Mouse (Mus musculus) neural tube, embryonic 11.5 days (tissue): Measurements from ENCODE around the gene Ccdc110. TPM values are rescaled to one million over a fixed set of nuclear protein-coding genes. Genes with fewer than 3 reads are reported as not detected.

Source experiments
- ATAC-seq: fragments of 200-750 bp; cut with Nextera tagmentation; 2 replicates; pipeline ENCODE4 v1.8.0; 2017; ENCODE audit warnings: moderate number of reproducible peaks, mild to moderate bottlenecking, moderate TSS enrichment, moderate library complexity; ENCODE audit not compliant: insufficient read depth, low FRiP score, low TSS enrichment
- DNase-seq: peaks from one replicate; pipeline ENCODE4 v3.0.0-alpha.2; 2015; ENCODE audit warnings: low spot score
- H3K27ac ChIP-seq: fragments of 300-500 bp; sonication (generic); 2 replicates; pipeline ENCODE4 v1.5.1; 2014; ENCODE audit warnings: low read depth, mild to moderate bottlenecking, low read length
- H3K27me3 ChIP-seq: fragments of 300-500 bp; sonication (generic); 2 replicates; pipeline ENCODE4 v1.6.1; 2014; ENCODE audit warnings: mild to moderate bottlenecking, low read length, mixed read lengths; ENCODE audit not compliant: control insufficient read depth, insufficient read depth
- H3K36me3 ChIP-seq: fragments of 300-500 bp; sonication (generic); 2 replicates; pipeline ENCODE4 v1.6.1; 2014; ENCODE audit warnings: mild to moderate bottlenecking, low read length, moderate library complexity, mixed read lengths; ENCODE audit not compliant: control insufficient read depth, insufficient read depth
- H3K4me1 ChIP-seq: fragments of 300-500 bp; sonication (generic); 2 replicates; pipeline ENCODE4 v1.6.1; 2014; ENCODE audit warnings: low read length, mixed read lengths; ENCODE audit not compliant: control insufficient read depth, insufficient read depth
- H3K4me2 ChIP-seq: fragments of 300-500 bp; sonication (generic); 2 replicates; pipeline ENCODE4 v1.6.1; 2014; ENCODE audit warnings: low read depth, mild to moderate bottlenecking, moderate library complexity
- H3K4me3 ChIP-seq: fragments of 300-500 bp; sonication (generic); 2 replicates; pipeline ENCODE4 v1.5.1; 2014; ENCODE audit warnings: low read depth, low read length
- H3K9ac ChIP-seq: fragments of 300-500 bp; sonication (generic); 2 replicates; pipeline ENCODE4 v1.6.1; 2014; ENCODE audit warnings: mild to moderate bottlenecking, low read length
- H3K9me3 ChIP-seq: fragments of 300-500 bp; sonication (generic); 2 replicates; pipeline ENCODE4 v1.6.1; 2016; ENCODE audit warnings: low read length; ENCODE audit not compliant: control insufficient read depth
- WGBS: fragments of 180-500 bp; shearing (Covaris S2); extraction: QIAGEN DNeasy Blood & Tissue Kit; methylation state at CpG from one replicate; pipeline ENCODE4 v1.1.7; 2014; 5-methylcytosine and 5-hydroxymethylcytosine counted together
- polyA plus RNA-seq: library from polyadenylated mRNA; unstranded; fragments of >200 nt; fragmentation: Nextera tagmentation; extraction: Ambion mirVana; gene quantifications from 2 replicates; pipeline ENCODE4 v1.2.1, GENCODE M21; 2014

Ccdc110 gene
- polyA plus RNA-seq, 1 experiment from 2014 or later = not detected

DNA sequence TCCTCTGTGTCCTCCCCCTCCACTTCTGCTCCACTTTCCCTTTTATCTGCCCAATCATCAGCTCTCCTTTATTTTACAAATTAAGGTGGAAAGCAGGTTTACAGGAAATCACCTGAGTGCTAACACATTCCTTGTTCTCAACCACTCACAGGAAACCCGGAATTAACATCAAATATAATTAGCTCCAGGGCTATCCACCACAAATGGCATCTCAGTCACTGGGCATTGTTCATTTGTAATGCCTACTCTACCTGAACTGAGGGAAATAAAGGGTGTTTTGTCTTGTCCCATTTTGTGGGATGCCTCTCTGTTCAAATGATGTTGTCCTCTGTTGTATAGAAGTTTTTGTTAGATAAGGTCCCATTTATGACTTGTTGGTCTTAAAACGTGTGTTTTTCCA, 16.2 kb downstream of the Ccdc110 start:
- no peaks in the 10 kb centered on the region for H3K36me3 ChIP-seq
- no peaks in the 10 kb centered on the region for H3K27me3 ChIP-seq
- H3K9me3 ChIP-seq = no peaks in the 10 kb centered on the region
- no peaks in the 10 kb centered on the region for H3K4me1 ChIP-seq
- WGBS = 57% methylated on average over 2 of the region's 2 CpGs
- ATAC-seq (no peak), DNase-seq (no peak)
- no peak overlapping the region for H3K27ac ChIP-seq
- no peak overlapping the region for H3K4me2 ChIP-seq
- no peak overlapping the region for H3K9ac ChIP-seq
- H3K4me3 ChIP-seq = no peak overlapping the region

- no peaks in the 10 kb centered on the region for H3K9me3 ChIP-seq
- H3K4me1 ChIP-seq = peaks cover 7% of the 10 kb centered on the region
- no peaks in the 10 kb centered on the region for H3K36me3 ChIP-seq
- ATAC-seq = no peak
- WGBS = 94% methylated on average over 12 of the region's 12 CpGs
- H3K27ac ChIP-seq = no peak overlapping the region
- H3K4me2 ChIP-seq = no peak overlapping the region
- DNase-seq = no peak
- H3K9ac ChIP-seq = no peak overlapping the region
- H3K27me3 ChIP-seq = no peaks in the 10 kb centered on the region
- no peak overlapping the region for H3K4me3 ChIP-seq
Measured at GRCm38 (mm10) chr8:45970894-45971293, 36.5 kb downstream of the Ccdc110 start.

DNA sequence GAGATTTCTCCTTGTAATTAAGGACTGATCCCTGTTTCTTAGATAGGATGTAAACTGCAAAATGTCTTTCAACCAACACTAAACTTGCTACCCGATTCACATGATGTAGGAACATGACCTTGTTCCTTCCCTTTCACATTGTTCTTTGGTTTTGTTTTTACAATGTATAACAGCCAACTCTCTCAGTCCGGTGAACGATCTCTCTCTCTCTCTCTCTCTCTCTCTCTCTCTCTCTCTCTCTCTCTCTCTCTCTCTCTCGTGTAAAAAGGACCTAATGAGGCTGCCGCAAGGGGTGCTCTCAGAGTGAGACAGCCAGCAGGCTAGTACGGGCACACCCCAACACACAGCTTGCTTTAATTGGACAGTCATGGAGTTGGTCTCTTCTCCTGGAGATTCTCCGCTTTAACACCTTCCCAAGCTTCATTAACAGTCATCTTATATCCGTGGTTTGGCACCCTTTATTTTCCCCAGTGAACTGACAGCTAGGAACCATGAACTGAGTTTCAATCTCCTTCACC, 39.6 kb downstream of the Ccdc110 start:
- H3K9ac ChIP-seq = no peak overlapping the region
- DNase-seq = no peak
- H3K4me2 ChIP-seq = peak overlapping the region; percentile 71

GRCm38 (mm10) chr8:45975126-45975836, 40.9 kb downstream of the Ccdc110 start, which contains the start of the genes 1700029J07Rik and Ufsp2:
1700029J07Rik (minus strand) TSS chr8:45975252.
Ufsp2 (plus strand) TSS chr8:45975528.
- Histone ChIP-seq H3K9ac (peak within 1 kb of the TSS; percentile 55), H3K36me3 (no peaks in the 10 kb centered on the region), H3K4me2 (peak within 1 kb of the TSS; percentile 71), H3K27me3 (no peaks in the 10 kb centered on the region), H3K4me1 (peaks cover 9% of the 10 kb centered on the region), H3K4me3 (peak within 1 kb of the TSS; percentile 44), H3K9me3 (no peaks in the 10 kb centered on the region), H3K27ac (0 out of 2 replicates have a peak within 1 kb of the TSS, but pooled peaks have one; percentile 53)
- DNase-seq (peak; percentile 96), ATAC-seq (peak; percentile 98)
- WGBS = 1% methylated on average over 57 of the region's 57 CpGs

More for the DNA sequence above, 39.6 kb downstream of the Ccdc110 start:
- no peaks in the 10 kb centered on the region for H3K27me3 ChIP-seq
- ATAC-seq = no peak
- WGBS = 71% methylated on average over 8 of the region's 8 CpGs
- no peaks in the 10 kb centered on the region for H3K36me3 ChIP-seq
- peaks cover 9% of the 10 kb centered on the region for H3K4me1 ChIP-seq
- H3K4me3 ChIP-seq = no peak overlapping the region
- H3K9me3 ChIP-seq = no peaks in the 10 kb centered on the region
- no peak overlapping the region for H3K27ac ChIP-seq

DNA sequence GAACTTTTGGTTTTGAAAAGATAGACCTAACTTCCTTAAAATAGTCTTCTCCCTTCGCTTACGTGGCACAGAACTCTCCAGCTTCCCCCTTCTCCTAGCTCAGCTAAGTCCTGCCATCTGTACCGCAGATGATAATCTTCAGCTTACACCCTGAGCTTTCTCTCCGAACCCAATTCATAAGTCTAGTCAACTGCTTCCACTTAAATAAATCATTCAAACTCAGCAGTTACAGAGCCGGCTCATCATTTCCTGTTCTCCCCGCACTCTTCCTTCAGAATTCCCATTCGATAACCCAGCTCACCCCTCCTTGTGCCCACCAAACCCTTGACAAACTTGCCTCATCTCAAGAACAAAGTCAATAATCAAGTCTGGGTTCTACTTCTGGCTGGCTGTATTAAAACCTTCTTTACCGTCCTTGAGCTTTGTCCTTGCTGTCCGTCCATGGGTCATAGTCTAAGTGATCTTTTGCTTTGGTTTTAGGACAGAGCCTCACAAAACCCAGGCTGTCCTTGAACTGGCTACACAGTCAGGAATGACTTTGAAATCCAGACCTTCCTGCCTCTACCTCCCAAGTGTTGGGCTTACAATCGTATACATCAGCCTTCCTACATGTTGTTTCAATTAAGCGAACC, 41.5 kb downstream of the Ccdc110 start:
- no peak for DNase-seq
- peak overlapping the region; percentile 71 for H3K4me2 ChIP-seq
- peak overlapping the region; percentile 53 for H3K9ac ChIP-seq
- peak overlapping the region; percentile 44 for H3K4me3 ChIP-seq
- no peaks in the 10 kb centered on the region for H3K36me3 ChIP-seq
- H3K27ac ChIP-seq = no peak overlapping the region
- peaks cover 9% of the 10 kb centered on the region for H3K4me1 ChIP-seq
- H3K9me3 ChIP-seq = no peaks in the 10 kb centered on the region
- no peaks in the 10 kb centered on the region for H3K27me3 ChIP-seq
- WGBS = 68% methylated on average over 11 of the region's 11 CpGs
- ATAC-seq = no peak

GRCm38 (mm10) chr8:45986665-45987064, 52.2 kb downstream of the Ccdc110 start:
- DNase-seq = no peak
- WGBS = 86% methylated on average over 3 of the region's 3 CpGs
- peaks cover 3% of the 10 kb centered on the region; the same call in 1 of the 2 replicates for H3K36me3 ChIP-seq

DNA sequence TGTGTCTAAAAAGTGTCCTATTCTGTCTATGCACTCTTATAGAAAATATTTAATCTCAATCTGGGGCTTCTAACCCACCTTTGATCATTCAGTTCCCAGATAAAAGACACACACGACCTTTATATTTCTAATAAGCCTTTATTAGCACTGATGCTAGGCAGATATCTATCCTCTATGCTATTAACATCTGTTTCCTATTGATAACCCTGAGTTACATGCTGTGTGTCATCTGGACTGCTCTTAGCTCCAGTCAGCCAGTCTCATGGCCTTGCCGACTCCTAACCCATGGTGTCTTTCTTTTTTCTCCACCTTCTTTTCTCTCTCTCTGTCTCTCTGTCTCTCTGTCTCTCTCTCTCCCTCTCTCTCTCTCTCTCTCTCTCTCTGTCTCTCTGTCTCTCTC, 53.8 kb downstream of the Ccdc110 start:
- WGBS = 56% methylated on average over 2 of the region's 2 CpGs
- no peaks in the 10 kb centered on the region for H3K9me3 ChIP-seq
- peaks cover 3% of the 10 kb centered on the region; the same call in 1 of the 2 replicates for H3K36me3 ChIP-seq
- H3K4me1 ChIP-seq = no peaks in the 10 kb centered on the region
- H3K27me3 ChIP-seq = no peaks in the 10 kb centered on the region
- DNase-seq (no peak), ATAC-seq (no peak)
- no peak overlapping the region for H3K4me2 ChIP-seq
- no peak overlapping the region for H3K27ac ChIP-seq
- no peak overlapping the region for H3K4me3 ChIP-seq
- H3K9ac ChIP-seq = no peak overlapping the region

More at GRCm38 (mm10) chr8:45986665-45987064, 52.2 kb downstream of the Ccdc110 start:
- H3K4me3 ChIP-seq = no peak overlapping the region
- no peaks in the 10 kb centered on the region for H3K9me3 ChIP-seq
- no peak overlapping the region for H3K9ac ChIP-seq
- no peaks in the 10 kb centered on the region for H3K4me1 ChIP-seq
- no peak for ATAC-seq
- no peak overlapping the region for H3K27ac ChIP-seq
- no peak overlapping the region for H3K4me2 ChIP-seq
- no peaks in the 10 kb centered on the region for H3K27me3 ChIP-seq

GRCm38 (mm10) chr8:45990631-45991310, 56.4 kb downstream of the Ccdc110 start:
- peaks cover 3% of the 10 kb centered on the region; the same call in 1 of the 2 replicates for H3K36me3 ChIP-seq
- H3K9ac ChIP-seq = no peak overlapping the region
- DNase-seq (no peak), ATAC-seq (no peak)
- 95% methylated on average over 4 of the region's 4 CpGs for whole genome bisulfite sequencing
- no peaks in the 10 kb centered on the region for H3K4me1 ChIP-seq
- H3K27me3 ChIP-seq = no peaks in the 10 kb centered on the region
- no peak overlapping the region for H3K4me3 ChIP-seq
- no peaks in the 10 kb centered on the region for H3K9me3 ChIP-seq
- no peak overlapping the region for H3K27ac ChIP-seq
- no peak overlapping the region for H3K4me2 ChIP-seq
